Mouse (Mus musculus) c-Kit-positive CD71-positive TER-119-positive erythroid progenitor cells, embryonic 14.5 days (primary cell): Measurements from ENCODE around the gene Ccnl1.

ENCODE experiments used
- DNase-seq: peaks from one replicate; pipeline ENCODE4 v3.0.0-alpha.2; 2013; ENCODE audit warnings: low spot score

Ccnl1 gene

DNA sequence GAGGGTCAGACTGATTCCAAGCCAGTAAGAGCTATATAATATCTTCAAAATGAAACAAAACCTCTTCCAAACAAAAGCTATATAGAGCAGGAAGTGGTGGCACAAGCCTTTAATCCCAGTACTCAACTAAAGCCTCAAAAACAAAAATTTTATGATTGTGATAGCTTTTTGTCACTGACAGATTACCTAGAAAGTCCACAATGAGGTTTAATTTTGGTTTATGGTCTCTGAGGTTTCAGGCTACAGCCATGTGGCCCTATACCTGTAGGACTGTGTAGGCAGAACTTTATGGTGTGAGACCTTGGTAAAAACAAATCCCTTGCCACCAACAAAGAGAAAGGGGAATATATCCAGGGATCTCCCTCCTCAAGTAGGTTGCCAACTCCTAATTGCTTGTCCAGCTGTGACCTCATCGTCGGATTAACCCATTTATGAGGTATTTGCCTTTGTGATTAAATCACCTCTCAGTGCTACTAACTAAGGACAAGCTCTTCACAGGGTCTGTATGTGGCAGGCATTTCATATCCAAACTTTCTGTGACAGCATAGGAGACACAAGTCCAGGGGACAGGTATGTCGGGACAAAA is 1.5 kb upstream of the Ccnl1 start:
- DNase-seq, result no peak

GRCm38 (mm10) chr3:65958840-65959185 is 764 bp upstream of the Ccnl1 start:
- DNase-seq, result no peak

- DNase-seq, result peak; percentile 51
Measured at GRCm38 (mm10) chr3:65957271-65958101, 563 bp downstream of the Ccnl1 start.

DNA sequence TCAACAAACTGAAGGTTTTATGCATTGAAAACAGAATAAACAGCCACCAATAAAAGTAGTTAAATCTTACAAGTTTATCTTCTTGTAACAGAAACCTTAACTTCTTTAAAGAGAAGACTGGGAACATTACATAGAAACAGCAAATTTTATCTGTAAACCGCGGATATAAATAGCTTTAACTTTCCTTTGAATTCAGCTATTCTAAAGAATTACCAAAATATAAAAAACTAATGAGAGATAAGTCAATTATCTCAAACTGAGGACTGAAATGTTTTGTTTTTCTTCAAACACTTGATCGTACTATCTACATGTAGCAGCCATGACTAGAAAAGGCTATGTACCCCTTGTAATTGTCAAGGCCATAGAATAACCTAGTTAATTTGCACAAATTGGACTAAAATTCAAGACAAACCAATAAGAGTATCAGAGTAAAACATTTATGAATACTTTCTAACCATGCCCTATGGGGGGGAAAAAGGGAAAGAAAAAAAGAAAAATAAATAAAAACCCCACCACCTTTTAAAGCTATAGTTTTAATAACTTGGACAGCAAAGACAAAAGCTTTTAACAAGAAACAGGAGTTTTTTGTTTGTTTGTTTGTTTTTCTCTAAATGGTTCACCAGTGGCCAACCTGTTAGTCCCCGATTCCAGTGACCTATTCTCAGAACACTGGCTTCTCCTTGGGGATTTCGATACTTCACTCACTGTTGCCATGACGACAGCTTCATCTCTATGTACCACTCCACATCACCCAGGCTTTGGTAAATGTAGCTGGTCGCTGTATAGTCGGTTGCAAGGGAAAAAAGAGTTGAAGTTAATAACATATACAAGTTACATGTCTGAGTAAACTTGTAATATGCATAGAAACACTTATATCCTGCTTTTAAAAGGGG is 3.3 kb downstream of the Ccnl1 start:
- DNase-seq, result peak; percentile 21

DNA sequence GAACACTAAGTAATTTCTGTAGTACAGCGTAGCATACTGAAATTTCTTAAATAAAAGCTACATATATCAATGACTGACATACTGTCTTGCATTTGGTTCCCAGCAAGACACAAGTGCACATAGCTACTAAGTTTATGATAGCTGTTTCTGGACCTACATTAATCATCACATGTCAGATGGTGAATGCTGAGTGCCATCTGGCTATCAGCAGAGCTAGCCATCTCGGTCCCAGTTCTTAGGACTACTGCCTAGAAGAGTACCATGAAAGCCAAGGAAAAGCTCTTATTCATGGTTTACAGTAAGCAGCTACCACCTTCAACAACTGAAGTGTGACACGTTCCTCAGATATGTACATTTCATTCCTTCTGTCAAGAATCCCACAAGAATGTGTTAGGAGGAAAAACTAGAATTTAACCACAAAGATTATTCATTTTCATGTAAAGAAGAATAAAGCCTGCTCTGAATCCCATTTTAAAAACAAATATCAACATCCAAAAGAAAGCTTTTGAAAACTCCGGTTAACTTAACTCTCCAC is 7.2 kb downstream of the Ccnl1 start:
- no peak for DNase-seq

DNA sequence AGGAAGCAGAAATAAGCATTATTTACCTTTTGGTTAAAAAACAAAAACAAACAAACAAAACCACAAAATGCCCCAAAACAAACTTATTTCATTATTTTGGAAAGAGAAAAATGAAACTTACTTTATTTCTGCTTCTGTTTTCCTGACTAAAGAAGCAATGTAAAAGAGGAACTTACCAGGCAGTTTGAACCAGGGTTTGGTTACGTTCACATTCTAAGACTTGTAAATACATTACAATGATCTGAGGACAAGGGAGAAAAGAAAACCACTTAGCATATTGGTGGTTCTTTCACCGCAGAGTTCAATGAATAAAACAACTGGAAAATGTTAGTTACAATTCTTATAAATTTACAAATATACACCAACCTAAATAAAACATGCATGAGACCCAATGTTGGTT is 7.7 kb downstream of the Ccnl1 start:
- DNase-seq, result no peak

- DNase-seq, result no peak
Measured at GRCm38 (mm10) chr3:65945277-65945932, 12.6 kb downstream of the Ccnl1 start.

DNA sequence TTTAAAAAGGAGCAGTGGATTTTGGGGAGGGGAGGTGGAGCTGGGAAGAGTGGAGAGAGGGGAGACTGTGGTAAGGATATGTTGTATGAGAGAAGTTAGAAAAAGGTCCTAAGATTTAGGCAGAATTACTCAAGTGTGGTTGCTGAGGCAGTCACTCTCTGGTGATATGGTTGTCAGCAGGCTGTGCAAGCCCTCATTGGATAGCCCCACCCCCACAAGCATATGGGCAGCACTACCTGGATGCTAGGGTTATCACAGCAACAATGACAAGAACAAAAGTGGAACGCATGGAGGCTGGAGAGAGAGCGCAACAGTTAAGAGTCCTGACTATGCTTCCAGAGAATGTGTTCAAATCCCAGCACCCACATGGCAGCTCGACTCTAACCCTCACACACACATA is 13.3 kb downstream of the Ccnl1 start:
- no peak for DNase-seq

GRCm38 (mm10) chr3:65943453-65943852 is 14.6 kb downstream of the Ccnl1 start:
- DNase-seq, result no peak

- no peak for DNase-seq
Measured at GRCm38 (mm10) chr3:65941052-65941451, 17.0 kb downstream of the Ccnl1 start.

DNA sequence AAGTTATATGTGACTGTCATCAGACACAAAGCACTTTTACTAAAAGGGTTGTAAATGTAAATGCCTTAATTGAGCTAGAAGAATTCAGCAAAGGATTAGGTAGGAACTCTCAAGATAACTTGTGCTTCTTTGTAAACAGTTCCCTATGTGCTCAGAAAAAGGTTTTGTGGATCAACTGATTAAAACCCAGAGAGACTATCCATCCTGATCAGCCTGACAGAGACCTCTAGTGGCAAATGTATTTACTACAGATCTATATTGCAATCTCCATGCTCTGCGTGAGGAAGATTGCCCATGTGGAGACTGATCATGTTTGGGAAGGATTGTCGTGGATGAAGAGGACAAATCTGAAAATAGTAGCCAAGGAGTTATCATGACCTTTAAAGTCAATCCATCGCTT is 19.8 kb downstream of the Ccnl1 start:
- DNase-seq, result no peak

GRCm38 (mm10) chr3:65936384-65936783 is 21.7 kb downstream of the Ccnl1 start:
- no peak for DNase-seq

GRCm38 (mm10) chr3:65935153-65935552 is 22.9 kb downstream of the Ccnl1 start:
- no peak for DNase-seq

- no peak for DNase-seq
Measured at GRCm38 (mm10) chr3:65933726-65934125, 24.3 kb downstream of the Ccnl1 start.

DNA sequence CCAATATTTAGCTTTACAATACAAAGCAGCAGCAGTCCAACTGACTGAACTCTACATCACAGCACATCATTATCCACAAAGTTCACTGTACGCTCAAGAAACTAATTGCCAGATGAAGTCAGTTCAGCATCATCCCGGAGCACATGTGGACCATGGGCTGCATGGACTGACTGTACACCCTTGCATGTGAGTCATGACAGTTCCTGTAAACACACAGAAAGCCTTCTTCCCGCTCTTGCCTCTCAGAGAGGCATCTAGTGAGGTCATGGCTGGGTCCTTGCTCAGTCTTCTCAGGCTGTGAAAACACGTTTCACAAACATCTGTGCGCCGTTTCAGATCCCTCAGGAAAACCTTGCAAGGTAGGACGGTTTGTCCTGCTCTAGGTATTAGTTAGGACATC is 26.5 kb downstream of the Ccnl1 start:
- DNase-seq, result no peak

GRCm38 (mm10) chr3:65930636-65931035 is 27.4 kb downstream of the Ccnl1 start:
- DNase-seq, result no peak

DNA sequence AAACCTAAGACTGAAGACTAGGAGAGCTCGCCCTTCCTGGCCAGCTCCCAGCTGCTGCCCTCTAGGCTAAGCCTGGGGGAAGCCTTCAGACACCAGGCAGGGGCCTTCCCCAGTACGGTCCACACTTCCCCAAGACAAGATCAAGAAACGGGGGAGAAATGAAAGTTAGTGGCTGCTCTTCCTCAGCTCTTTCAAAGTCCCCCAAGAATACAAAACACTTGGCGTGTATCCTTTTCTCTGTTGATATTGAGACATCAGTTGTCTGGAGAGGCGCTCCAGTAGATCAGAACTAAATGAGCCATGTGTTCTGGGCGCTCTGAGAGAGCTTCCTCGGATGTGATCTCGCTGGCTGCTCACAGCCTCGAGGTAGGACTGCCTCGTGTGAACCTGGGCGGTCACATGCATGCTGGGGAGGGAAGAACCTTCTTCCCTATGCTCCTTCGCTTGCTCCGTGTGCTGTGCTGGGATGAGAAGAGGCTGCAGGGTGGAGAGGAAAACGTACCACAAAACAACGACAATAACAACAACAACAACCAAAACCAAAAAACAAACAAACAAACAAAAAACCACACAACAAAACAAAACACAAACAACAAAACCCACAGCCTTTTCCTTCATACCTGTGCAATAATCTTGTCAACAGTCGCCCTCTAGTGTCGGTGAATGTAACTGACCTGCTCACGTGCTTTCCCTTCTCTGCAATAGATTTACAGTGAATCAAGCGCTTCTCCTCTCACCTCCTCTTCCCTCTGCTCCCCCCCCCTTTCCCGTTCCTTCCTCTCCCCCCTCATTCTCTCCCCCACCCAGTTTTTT is 28.0 kb downstream of the Ccnl1 start:
- peak; percentile 74 for DNase-seq

GRCm38 (mm10) chr3:65929304-65929783 is 28.7 kb downstream of the Ccnl1 start:
- peak; percentile 56 for DNase-seq

- no peak for DNase-seq
Measured at GRCm38 (mm10) chr3:65928614-65929272, 29.3 kb downstream of the Ccnl1 start.

GRCm38 (mm10) chr3:65927685-65928084 is 30.4 kb downstream of the Ccnl1 start:
- no peak for DNase-seq
